Mouse (Mus musculus): ENCODE measurements around the gene Ogfod3. TPM values are rescaled to one million over a fixed set of nuclear protein-coding genes. Genes with fewer than 3 reads are reported as not detected.

The Ogfod3 gene
- polyA plus RNA-seq, 1 experiment from 2014 or later, result 30.5 TPM

DNA sequence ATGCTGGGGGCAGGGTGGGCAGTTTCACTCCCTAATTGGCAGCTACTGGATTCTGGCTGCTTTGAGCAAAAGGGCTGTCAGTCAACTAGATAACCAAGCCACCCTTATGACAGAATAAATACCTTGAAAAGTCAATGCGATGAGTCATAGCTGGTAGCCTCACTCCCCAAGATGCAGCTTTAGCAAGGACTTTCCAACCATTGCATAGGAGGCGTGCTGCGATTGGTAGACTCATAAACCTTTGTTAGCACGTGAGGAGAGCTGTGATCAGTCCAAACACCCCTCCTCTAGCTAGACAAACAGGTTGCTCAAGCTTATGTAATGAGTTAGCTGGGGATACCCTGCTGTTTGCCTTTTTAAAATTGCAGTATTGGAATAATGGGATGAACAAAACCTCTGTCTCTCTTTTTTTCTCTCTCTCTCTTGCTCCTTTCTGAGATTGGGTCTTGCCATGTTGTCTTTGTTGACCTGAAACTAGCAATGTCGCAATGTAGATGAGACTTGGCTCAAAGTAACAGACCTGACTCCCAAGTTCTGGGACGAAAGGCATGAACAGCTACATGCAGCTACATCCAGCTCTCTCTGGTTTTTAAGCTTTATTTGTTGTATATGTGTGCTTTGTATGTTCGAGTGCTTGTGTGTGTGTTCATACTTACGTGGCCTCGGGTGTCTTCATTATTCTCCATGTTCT is 61.0 kb downstream of the Ogfod3 start:
- H3K27ac ChIP-seq, result peak overlapping the region; percentile 35; the same call in 1 of the 2 replicates
- H3K4me2 ChIP-seq, result no peak overlapping the region
- H3K9me3 ChIP-seq, result no peaks in the 10 kb centered on the region
- no peak overlapping the region for H3K4me3 ChIP-seq (replicated peaks)
- WGBS, result 69% methylated on average over 9 of the region's 9 CpGs
- no peak overlapping the region for H3K9ac ChIP-seq
- ATAC-seq (ENCODE audit: insufficient read depth, low FRiP score, low read depth), result peak; percentile 73
- H3K27me3 ChIP-seq (replicated peaks), result no peaks in the 10 kb centered on the region
- 0 out of 2 replicates have a peak, but pooled peaks cover 2% of the 10 kb centered on the region for H3K4me1 ChIP-seq
- no peaks in the 10 kb centered on the region for H3K36me3 ChIP-seq

- 42% methylated on average over 6 of the region's 6 CpGs for WGBS
- no peak overlapping the region for H3K4me3 ChIP-seq (replicated peaks)
- 0 out of 2 replicates have a peak, but pooled peaks cover 2% of the 10 kb centered on the region for H3K4me1 ChIP-seq
- no peak overlapping the region for H3K27ac ChIP-seq
- H3K9ac ChIP-seq, result no peak overlapping the region
- no peaks in the 10 kb centered on the region for H3K36me3 ChIP-seq
- no peaks in the 10 kb centered on the region for H3K9me3 ChIP-seq
- ATAC-seq (ENCODE audit: insufficient read depth, low FRiP score, low read depth), result no peak
- H3K4me2 ChIP-seq, result no peak overlapping the region
- H3K27me3 ChIP-seq (replicated peaks), result no peaks in the 10 kb centered on the region
Observed at GRCm38 (mm10) chr11:121138732-121139131, 65.8 kb downstream of the Ogfod3 start.

DNA sequence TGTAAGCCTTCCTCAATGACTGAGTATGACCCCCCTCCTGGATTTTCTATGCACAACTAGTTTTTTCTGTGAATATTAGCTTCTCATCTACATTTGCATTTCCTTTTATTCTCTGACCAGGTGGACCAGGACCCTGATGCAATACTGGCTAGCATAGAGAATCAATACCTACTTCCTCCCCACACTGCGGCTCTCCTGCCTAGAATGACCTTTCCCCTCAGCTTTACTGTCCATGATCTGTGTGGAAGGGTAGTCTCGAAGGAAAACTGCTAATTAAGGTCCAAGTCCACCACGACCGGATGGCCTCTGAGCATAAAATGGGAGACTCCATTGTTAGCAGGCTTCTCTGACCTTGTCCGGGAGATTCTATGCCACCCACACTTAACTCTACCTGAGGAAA is 66.8 kb downstream of the Ogfod3 start:
- no peak for ATAC-seq (ENCODE audit: insufficient read depth, low FRiP score, low read depth)
- Histone ChIP-seq H3K4me2 (no peak overlapping the region), H3K9ac (no peak overlapping the region), H3K36me3 (no peaks in the 10 kb centered on the region), H3K4me3 (replicated peaks) (no peak overlapping the region), H3K9me3 (no peaks in the 10 kb centered on the region), H3K27me3 (replicated peaks) (no peaks in the 10 kb centered on the region), H3K27ac (no peak overlapping the region), H3K4me1 (0 out of 2 replicates have a peak, but pooled peaks cover 2% of the 10 kb centered on the region)
- 82% methylated on average over 5 of the region's 5 CpGs for WGBS

GRCm38 (mm10) chr11:121134600-121134999 is 69.9 kb downstream of the Ogfod3 start:
- WGBS, result 23% methylated on average over 1 of the region's 1 CpGs
- Histone ChIP-seq H3K9ac (no peak overlapping the region), H3K4me1 (0 out of 2 replicates have a peak, but pooled peaks cover 2% of the 10 kb centered on the region), H3K4me2 (no peak overlapping the region), H3K27ac (no peak overlapping the region), H3K4me3 (replicated peaks) (no peak overlapping the region), H3K27me3 (replicated peaks) (no peaks in the 10 kb centered on the region), H3K36me3 (no peaks in the 10 kb centered on the region), H3K9me3 (no peaks in the 10 kb centered on the region)
- ATAC-seq (ENCODE audit: insufficient read depth, low FRiP score, low read depth), result no peak

- H3K9me3 ChIP-seq, result no peaks in the 10 kb centered on the region
- no peak overlapping the region for H3K4me3 ChIP-seq (replicated peaks)
- no peaks in the 10 kb centered on the region for H3K4me1 ChIP-seq
- H3K27me3 ChIP-seq (replicated peaks), result no peaks in the 10 kb centered on the region
- H3K36me3 ChIP-seq, result no peaks in the 10 kb centered on the region
- ATAC-seq (ENCODE audit: insufficient read depth, low FRiP score, low read depth), result no peak
- H3K4me2 ChIP-seq, result no peak overlapping the region
- WGBS, result 81% methylated on average over 1 of the region's 1 CpGs
- H3K9ac ChIP-seq, result no peak overlapping the region
- no peak overlapping the region for H3K27ac ChIP-seq
Observed at GRCm38 (mm10) chr11:121129616-121130015, 74.9 kb downstream of the Ogfod3 start.

Other genes with a start within 250 kb of the Ogfod3 start
- 110 and 119 TPM in 2 replicates for gene Csnk1d, start 213.4 kb downstream of the Ogfod3 start, polyA plus RNA-seq (2015; fragmentation: Nextera tagmentation; extraction: Ambion mirVana)
- gene Cd7, start 165.3 kb downstream of the Ogfod3 start, polyA plus RNA-seq (2015; fragmentation: Nextera tagmentation; extraction: Ambion mirVana), result 2.6 and 3.3 TPM in 2 replicates
- 0.92 and 1.3 TPM in 2 replicates for gene Sectm1b, start 141.1 kb downstream of the Ogfod3 start, polyA plus RNA-seq (2015; fragmentation: Nextera tagmentation; extraction: Ambion mirVana)
- gene Sectm1a, start 123.5 kb downstream of the Ogfod3 start, polyA plus RNA-seq (2015; fragmentation: Nextera tagmentation; extraction: Ambion mirVana), result 0.57 and 0.93 TPM in 2 replicates
- not detected in 2 replicates for gene Tex19.2, start 86.0 kb downstream of the Ogfod3 start, polyA plus RNA-seq (2015; fragmentation: Nextera tagmentation; extraction: Ambion mirVana)
- 0.08 TPM in 1 of 2 replicates, not detected in the other for gene Tex19.1, start 58.6 kb downstream of the Ogfod3 start, polyA plus RNA-seq (2015; fragmentation: Nextera tagmentation; extraction: Ambion mirVana)
- not detected in 2 replicates for gene Uts2r, start 44.4 kb downstream of the Ogfod3 start, polyA plus RNA-seq (2015; fragmentation: Nextera tagmentation; extraction: Ambion mirVana)
- 8.1 and 9.2 TPM in 2 replicates for gene Hexdc, start 278 bp downstream of the Ogfod3 start, polyA plus RNA-seq (2015; fragmentation: Nextera tagmentation; extraction: Ambion mirVana)
- 32.5 and 34.6 TPM in 2 replicates for gene Cybc1, start 24.6 kb upstream of the Ogfod3 start, polyA plus RNA-seq (2015; fragmentation: Nextera tagmentation; extraction: Ambion mirVana)
- 45.6 and 52.0 TPM in 2 replicates for gene Narf, start 32.5 kb upstream of the Ogfod3 start, polyA plus RNA-seq (2015; fragmentation: Nextera tagmentation; extraction: Ambion mirVana)
- gene Foxk2, start 55.3 kb upstream of the Ogfod3 start, polyA plus RNA-seq (2015; fragmentation: Nextera tagmentation; extraction: Ambion mirVana), result 8.6 and 9.8 TPM in 2 replicates
- 79.6 and 82.9 TPM in 2 replicates for gene Wdr45b, start 149.7 kb upstream of the Ogfod3 start, polyA plus RNA-seq (2015; fragmentation: Nextera tagmentation; extraction: Ambion mirVana)
- gene Rab40b, start 183.5 kb upstream of the Ogfod3 start, polyA plus RNA-seq (2015; fragmentation: Nextera tagmentation; extraction: Ambion mirVana), result 7.1 and 7.6 TPM in 2 replicates
- gene Fn3krp, start 216.7 kb upstream of the Ogfod3 start, polyA plus RNA-seq (2015; fragmentation: Nextera tagmentation; extraction: Ambion mirVana), result 7.8 and 9.9 TPM in 2 replicates
- 2.1 and 3.6 TPM in 2 replicates for gene Fn3k, start 230.2 kb upstream of the Ogfod3 start, polyA plus RNA-seq (2015; fragmentation: Nextera tagmentation; extraction: Ambion mirVana)
- gene Tbcd, start 247.2 kb upstream of the Ogfod3 start, polyA plus RNA-seq (2015; fragmentation: Nextera tagmentation; extraction: Ambion mirVana), result 34.6 and 38.7 TPM in 2 replicates

Data from stomach, embryonic 15.5 days (tissue).